Mouse (Mus musculus): ENCODE results near the gene Mapk11. TPM values are rescaled to one million over a fixed set of nuclear protein-coding genes. Genes with fewer than 3 reads are reported as not detected.

The Mapk11 gene
- polyA plus RNA-seq, 1 experiment, result 2.7 TPM

DNA sequence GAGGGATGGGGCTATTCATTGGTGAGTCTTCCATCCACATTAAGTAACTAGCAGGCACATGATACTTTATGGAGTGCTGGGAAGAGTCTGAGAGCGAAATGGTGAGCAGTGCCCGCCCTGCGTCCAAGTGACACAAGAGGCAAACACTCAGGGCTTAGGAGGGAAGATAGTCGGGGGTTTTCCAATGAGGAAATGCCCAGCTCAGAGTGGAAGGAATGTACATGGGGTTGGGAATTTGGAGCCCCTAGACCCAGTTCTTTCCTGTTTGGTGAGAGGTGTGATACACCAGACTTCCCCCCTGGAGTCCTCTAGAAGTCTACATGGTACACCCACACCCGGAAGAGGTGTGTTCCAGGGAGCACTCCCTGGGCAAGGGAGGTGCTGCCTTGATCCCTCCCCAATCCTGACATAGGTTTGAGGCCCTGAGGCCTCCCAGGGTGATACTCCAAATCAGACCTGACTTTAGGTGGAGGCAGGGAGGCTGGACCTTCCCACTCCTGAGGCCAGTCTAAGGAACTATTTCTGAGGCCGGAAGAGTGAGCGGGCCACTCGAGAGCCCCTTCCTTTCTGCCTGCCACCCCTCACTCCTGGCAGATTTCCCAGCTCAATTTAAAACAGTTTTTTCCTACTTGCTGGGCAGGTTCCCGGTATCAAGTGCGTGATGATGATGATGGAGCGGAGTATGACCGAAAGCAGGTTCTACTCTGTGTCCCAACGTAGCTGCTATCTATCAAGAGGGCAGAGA is 26.2 kb upstream of the Mapk11 start:
- Histone ChIP-seq H3K27ac (ENCODE audit: insufficient read depth, low read depth, low read length) (peak overlapping the region; percentile 24; the same call in 1 of the 2 replicates), H3K4me3 (ENCODE audit: insufficient read depth, low read length) (no peak overlapping the region)

DNA sequence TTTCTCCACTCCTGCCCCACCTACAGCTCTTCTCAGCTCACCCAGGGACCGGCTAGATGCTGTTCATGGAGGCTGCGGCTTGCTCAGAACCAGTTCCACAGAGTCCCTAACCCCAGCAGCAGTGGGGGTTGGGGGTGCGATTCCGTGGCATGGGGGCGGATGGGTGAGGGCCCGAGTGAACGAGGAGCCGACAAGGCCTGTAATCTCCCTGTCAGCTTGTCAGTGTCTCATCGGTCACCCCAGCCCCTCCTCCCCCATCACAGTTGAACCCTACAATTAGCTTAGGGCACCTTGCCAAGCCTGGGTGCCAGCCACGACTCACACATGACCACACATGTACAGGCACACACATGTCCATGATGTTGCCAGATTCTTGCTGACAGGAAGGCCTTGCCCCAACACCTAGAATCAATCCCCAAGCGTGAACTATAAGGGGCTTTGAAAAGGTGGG is 25.5 kb upstream of the Mapk11 start:
- Histone ChIP-seq H3K27ac (ENCODE audit: insufficient read depth, low read depth, low read length) (peak overlapping the region; percentile 24; the same call in 1 of the 2 replicates), H3K4me3 (ENCODE audit: insufficient read depth, low read length) (no peak overlapping the region), H3K4me1 (ENCODE audit: control insufficient read depth, insufficient read depth, low read length) (peaks cover 60% of the 10 kb centered on the region)
- TF ChIP-seq CTCF (IDR thresholded peaks at IDR 0.05; ENCODE audit: low read depth, low read length) (no peak), POLR2A (IDR thresholded peaks at IDR 0.05; ENCODE audit: borderline replicate concordance, low read depth, low read length) (no peak)

More for the DNA sequence above, 26.2 kb upstream of the Mapk11 start:
- no peak for TF ChIP-seq POLR2A (IDR thresholded peaks at IDR 0.05; ENCODE audit: borderline replicate concordance, low read depth, low read length)
- no peak for TF ChIP-seq CTCF (IDR thresholded peaks at IDR 0.05; ENCODE audit: low read depth, low read length)
- H3K4me1 ChIP-seq (ENCODE audit: control insufficient read depth, insufficient read depth, low read length), result peaks cover 55% of the 10 kb centered on the region

DNA sequence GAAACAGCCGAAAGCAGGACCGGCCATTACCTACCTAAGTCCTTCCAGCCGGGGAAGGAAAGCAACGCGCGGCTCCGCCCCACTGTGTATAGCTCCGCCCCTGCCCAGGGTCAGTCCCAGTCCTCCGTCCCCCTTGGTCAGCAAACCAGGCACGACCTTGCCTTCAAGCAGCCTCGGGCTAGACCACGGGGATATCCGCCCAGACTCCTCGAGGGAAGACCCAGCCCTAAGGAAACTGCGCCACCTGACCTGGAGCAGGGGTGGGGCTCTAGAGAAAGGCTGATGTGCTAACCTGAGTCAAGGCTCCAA is 24.4 kb upstream of the Mapk11 start:
- Histone ChIP-seq H3K27ac (ENCODE audit: insufficient read depth, low read depth, low read length) (peak overlapping the region; percentile 96), H3K4me3 (ENCODE audit: insufficient read depth, low read length) (peak overlapping the region; percentile 83), H3K4me1 (ENCODE audit: control insufficient read depth, insufficient read depth, low read length) (peaks cover 69% of the 10 kb centered on the region)
- TF ChIP-seq CTCF (IDR thresholded peaks at IDR 0.05; ENCODE audit: low read depth, low read length) (no peak), POLR2A (IDR thresholded peaks at IDR 0.05; ENCODE audit: borderline replicate concordance, low read depth, low read length) (no peak)

DNA sequence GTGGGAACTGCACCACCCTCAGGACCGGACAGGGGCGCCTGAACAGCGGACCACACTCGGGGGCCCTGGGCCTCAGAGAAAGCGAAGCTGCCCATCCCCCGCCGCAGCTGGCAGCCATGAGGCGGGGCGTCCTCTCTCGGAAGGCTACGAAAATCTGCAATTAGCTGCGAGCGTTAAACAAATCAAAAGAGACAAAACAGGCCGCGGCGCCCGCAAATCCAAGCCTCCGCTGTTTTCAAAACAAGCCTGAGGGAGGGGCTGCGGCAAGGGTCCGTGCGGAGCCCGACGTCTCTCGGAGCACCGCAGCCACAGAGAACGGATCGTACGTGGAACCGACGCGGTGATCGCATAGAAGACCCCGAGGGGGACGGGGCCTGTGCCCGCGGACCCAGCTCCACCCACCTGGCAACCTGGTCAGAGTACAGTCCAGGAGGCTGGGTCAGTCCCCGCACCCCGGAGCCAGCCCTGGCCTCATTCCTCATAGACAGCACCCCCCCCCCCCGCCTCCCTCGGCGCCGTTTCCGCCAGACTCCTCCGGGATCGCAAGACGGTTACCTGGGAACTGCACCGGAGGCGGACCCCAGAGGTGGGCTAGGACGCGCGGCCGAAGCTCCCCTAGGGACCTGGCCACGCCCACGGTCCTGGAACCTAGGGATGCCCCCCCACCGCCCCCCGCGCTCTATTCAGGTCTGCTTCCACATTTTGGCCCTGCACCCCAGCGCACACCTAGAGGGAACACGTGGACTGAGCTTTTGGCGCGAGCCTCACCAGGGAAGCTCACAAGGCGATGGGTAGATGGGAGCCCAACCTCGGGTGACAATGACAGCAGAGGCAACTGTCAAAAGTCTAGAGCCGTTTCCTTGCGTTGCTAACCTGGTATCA is 23.8 kb upstream of the Mapk11 start:
- TF ChIP-seq POLR2A (IDR thresholded peaks at IDR 0.05; ENCODE audit: borderline replicate concordance, low read depth, low read length) (no peak), CTCF (IDR thresholded peaks at IDR 0.05; ENCODE audit: low read depth, low read length) (no peak)
- H3K27ac ChIP-seq (ENCODE audit: insufficient read depth, low read depth, low read length), result peak overlapping the region; percentile 96
- H3K4me1 ChIP-seq (ENCODE audit: control insufficient read depth, insufficient read depth, low read length), result peaks cover 66% of the 10 kb centered on the region
- H3K4me3 ChIP-seq (ENCODE audit: insufficient read depth, low read length), result peak overlapping the region; percentile 83

DNA sequence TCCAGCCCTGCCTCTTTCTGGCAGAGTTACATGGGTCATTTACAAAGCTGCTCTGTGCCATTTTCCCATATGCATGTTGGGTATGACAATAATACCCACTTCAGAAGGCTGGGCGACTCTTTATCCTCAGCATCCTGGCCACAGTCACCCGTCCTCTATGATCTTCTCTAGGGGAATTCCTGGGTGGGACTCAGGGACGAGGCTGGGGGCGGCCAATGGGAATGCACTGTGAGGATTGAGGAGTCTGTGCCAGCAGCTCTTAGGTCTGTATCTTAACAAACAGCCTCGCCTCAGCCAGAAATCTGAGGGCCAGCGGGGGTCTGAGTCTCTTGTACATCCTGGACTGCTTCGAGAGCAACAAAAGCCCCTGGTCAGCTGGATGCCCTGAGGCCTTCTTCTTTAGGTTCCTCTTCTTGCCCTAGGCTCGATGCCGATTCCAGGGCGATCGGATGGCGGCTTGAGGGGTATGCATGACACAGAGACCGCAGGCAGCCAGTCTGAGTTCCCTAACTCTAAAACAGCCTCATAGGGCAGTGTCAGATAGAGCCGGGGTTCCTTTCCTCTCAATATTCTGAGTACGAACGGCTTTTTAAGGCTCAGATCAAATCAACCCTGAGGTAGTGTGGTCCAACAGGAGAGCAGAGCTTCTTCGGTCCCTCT is 23.0 kb upstream of the Mapk11 start:
- peak overlapping the region; percentile 83 for H3K4me3 ChIP-seq (ENCODE audit: insufficient read depth, low read length)
- peak overlapping the region; percentile 96 for H3K27ac ChIP-seq (ENCODE audit: insufficient read depth, low read depth, low read length)
- H3K4me1 ChIP-seq (ENCODE audit: control insufficient read depth, insufficient read depth, low read length), result peaks cover 63% of the 10 kb centered on the region
- TF ChIP-seq CTCF (IDR thresholded peaks at IDR 0.05; ENCODE audit: low read depth, low read length), result no peak
- no peak for TF ChIP-seq POLR2A (IDR thresholded peaks at IDR 0.05; ENCODE audit: borderline replicate concordance, low read depth, low read length)

DNA sequence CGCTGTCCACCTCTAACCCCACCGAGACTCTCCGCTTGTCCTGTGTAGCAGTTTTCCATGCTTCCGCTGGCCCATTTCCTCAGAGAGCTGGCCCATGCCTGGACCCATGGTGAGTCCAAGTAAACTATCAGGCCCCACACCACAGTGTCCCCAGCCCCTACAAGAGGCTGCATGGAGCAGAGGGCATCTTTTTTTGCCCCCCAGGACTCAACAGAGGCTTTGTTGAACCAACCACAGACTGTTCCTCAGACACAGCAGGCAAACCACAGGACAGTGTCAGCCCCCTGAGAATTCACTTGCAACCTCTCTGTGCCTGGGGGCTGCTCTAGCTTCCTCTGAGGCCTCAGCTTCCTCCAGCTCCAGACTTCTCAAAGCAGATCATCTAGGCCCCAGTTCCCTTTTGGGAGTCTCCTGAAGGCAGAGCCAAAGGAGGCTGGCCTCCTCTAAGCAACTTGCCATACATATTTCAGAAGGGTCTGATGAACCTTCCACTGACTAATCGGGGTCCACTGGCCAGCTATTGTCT is 22.2 kb upstream of the Mapk11 start:
- peaks cover 58% of the 10 kb centered on the region for H3K4me1 ChIP-seq (ENCODE audit: control insufficient read depth, insufficient read depth, low read length)
- peak overlapping the region; percentile 96 for H3K27ac ChIP-seq (ENCODE audit: insufficient read depth, low read depth, low read length)
- H3K4me3 ChIP-seq (ENCODE audit: insufficient read depth, low read length), result peak overlapping the region; percentile 20
- TF ChIP-seq CTCF (IDR thresholded peaks at IDR 0.05; ENCODE audit: low read depth, low read length), result no peak
- no peak for TF ChIP-seq POLR2A (IDR thresholded peaks at IDR 0.05; ENCODE audit: borderline replicate concordance, low read depth, low read length)

DNA sequence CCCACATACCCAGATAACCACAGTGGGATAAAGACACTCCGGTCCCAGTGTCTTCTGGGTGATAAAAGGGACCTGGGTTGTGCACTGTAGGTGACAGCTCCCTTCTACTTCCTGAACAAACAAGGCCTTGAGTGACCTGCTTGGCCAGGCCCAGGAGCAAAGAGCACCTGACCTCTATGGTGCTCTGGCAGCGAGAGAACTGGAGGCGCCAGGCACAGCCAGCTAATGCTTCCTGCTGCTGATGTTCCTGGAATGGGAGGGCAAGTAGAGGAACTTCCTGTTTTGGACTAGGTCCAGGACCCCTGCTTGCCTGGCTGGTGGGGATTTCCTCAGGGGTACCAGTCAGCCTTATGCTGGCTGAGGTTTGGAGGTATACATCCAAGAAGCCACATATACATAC is 20.7 kb upstream of the Mapk11 start:
- no peak for TF ChIP-seq POLR2A (IDR thresholded peaks at IDR 0.05; ENCODE audit: borderline replicate concordance, low read depth, low read length)
- no peak for TF ChIP-seq CTCF (IDR thresholded peaks at IDR 0.05; ENCODE audit: low read depth, low read length)
- Histone ChIP-seq H3K4me1 (ENCODE audit: control insufficient read depth, insufficient read depth, low read length) (peaks cover 44% of the 10 kb centered on the region), H3K4me3 (ENCODE audit: insufficient read depth, low read length) (no peak overlapping the region), H3K27ac (ENCODE audit: insufficient read depth, low read depth, low read length) (peak overlapping the region; percentile 36)

DNA sequence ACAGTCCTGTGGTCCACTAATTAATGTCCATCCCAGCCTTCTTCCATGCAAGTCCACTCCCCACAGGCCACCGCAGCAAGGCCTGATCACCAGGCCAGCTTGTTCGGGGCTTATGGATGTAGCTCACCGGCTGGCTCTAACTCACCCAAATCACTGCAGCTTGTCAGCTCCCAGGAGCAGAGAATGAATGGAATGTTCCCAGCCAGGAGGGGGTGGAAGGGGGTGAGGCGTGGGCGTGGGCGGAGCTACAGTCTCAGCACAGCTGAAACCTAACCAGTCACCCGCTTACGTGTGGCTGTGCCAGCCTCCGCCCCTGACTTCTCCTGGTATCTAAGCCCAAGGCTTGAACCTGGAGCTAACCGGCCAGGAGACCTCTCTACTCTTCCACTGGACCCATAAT is 20.0 kb upstream of the Mapk11 start:
- no peak overlapping the region for H3K4me3 ChIP-seq (ENCODE audit: insufficient read depth, low read length)
- H3K4me1 ChIP-seq (ENCODE audit: control insufficient read depth, insufficient read depth, low read length), result peaks cover 37% of the 10 kb centered on the region
- TF ChIP-seq CTCF (IDR thresholded peaks at IDR 0.05; ENCODE audit: low read depth, low read length) (no peak), POLR2A (IDR thresholded peaks at IDR 0.05; ENCODE audit: borderline replicate concordance, low read depth, low read length) (no peak)
- H3K27ac ChIP-seq (ENCODE audit: insufficient read depth, low read depth, low read length), result peak overlapping the region; percentile 36; the same call in 1 of the 2 replicates

DNA sequence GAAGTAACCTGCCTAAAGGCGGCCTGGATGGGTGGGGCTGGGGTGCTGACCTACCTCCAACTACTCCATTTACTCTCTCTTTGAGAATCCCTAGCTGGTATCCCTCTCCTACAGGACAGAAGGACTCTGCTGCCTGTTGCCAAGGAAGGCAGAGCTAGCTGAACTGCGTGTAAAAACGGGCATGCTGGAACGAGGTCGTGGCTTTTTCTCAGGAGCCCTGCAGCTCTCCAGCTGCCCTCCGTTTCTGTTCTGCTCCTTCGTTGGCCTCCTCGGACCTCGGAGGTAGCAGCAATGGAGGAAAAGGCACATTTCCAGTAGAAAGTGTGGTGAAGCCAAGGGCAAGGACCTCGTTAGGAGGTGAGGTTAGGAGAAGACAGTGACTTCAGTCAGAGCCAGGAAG is 19.5 kb upstream of the Mapk11 start:
- no peak overlapping the region for H3K4me3 ChIP-seq (ENCODE audit: insufficient read depth, low read length)
- H3K4me1 ChIP-seq (ENCODE audit: control insufficient read depth, insufficient read depth, low read length), result peaks cover 32% of the 10 kb centered on the region
- no peak for TF ChIP-seq POLR2A (IDR thresholded peaks at IDR 0.05; ENCODE audit: borderline replicate concordance, low read depth, low read length)
- TF ChIP-seq CTCF (IDR thresholded peaks at IDR 0.05; ENCODE audit: low read depth, low read length), result no peak
- H3K27ac ChIP-seq (ENCODE audit: insufficient read depth, low read depth, low read length), result no peak overlapping the region

All from bone marrow macrophage, adult 2 months (primary cell).